Mouse (Mus musculus) kidney, postnatal 36 days (tissue): ENCODE measurements around the gene Kcnn4.

Experiments
- DNase-seq, 2 experiments: peaks; one replicate each; pipeline ENCODE4 v3.0.0; 2021 to 2022; ENCODE audit warnings: mixed read lengths in 2 of 2

Kcnn4 gene

DNA sequence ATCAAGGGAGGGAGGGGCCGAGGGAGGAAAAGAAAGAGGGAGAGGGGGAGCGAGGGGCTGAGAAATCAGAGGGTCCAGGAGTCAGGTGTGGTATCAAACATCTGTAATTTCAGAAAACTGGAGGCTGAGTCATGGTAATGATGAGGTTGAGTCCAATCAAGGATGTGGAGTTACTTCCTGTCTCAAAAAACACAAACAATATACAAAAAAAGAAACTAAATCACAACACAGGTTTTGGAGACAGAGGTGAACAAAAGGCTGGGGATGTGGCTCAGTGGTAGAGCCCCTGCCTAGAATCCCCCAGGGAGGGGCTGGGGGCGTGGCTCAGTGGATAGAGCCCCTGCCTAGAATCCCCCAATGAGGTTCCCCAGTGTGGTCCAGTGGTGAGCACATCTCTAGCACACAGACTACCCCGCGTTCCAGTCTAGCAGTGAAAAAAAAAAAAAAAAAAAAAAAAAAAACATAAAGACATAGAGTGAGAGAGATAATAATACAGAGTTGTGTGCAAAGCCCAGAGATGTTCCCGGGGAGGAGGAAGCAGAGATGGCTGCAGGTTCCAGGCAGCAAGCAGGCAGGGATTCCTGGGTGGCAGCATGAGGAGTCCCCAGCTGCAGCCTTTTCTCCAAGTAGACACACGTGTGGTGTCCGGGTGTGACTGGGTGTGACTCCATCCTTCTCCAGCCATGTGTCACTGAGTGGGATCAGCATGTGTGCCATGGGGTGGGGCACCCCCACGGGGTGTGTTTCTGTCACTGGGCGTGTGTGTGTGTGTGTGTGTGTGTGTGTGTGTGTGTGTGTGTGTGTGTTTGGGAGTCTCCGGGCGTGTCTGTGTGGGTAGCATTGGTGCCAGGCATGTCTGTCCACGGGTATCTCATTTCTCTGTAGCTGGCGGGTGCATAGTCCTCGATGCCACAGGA, 3.1 kb upstream of the Kcnn4 start:
- DNase-seq = no peak

DNA sequence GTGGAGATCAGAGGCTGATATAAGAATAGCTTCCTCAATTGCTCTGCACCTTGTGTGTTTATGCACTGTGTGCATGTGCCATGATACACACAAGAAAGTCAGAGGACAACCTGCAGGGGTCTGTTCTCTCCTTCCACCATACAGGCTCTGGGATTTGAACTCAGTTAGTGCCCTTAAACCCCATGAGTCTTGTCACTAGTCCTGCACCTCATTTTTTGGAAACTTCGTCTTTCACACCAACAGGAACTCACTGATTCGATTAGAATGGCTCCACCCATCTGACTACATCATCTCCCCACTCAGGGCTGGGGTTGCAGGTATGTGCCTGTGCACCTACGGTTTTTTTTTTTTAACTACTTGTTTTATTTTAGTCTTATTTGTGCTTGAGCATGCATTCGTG, 1.8 kb upstream of the Kcnn4 start:
- no peak for DNase-seq

DNA sequence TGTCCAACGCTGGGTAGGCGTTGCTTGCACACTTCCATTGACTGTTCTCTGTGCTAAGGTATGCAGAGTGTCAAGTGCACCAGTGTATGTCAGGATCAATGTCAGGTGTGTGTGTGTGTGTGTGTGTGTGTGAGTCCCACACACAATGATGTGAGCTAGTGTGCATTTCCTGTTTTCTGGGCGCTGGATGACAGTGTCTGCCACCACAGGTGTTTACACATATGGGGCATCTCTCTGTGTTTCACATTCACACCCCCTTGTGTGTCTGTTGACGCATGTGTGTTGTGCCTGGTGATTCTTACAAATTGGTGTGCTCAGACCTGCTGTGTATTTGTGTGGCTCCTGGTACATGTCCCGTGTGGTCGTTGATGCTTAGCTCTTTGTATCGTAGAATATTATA, 1.1 kb upstream of the Kcnn4 start:
- DNase-seq = no peak

DNA sequence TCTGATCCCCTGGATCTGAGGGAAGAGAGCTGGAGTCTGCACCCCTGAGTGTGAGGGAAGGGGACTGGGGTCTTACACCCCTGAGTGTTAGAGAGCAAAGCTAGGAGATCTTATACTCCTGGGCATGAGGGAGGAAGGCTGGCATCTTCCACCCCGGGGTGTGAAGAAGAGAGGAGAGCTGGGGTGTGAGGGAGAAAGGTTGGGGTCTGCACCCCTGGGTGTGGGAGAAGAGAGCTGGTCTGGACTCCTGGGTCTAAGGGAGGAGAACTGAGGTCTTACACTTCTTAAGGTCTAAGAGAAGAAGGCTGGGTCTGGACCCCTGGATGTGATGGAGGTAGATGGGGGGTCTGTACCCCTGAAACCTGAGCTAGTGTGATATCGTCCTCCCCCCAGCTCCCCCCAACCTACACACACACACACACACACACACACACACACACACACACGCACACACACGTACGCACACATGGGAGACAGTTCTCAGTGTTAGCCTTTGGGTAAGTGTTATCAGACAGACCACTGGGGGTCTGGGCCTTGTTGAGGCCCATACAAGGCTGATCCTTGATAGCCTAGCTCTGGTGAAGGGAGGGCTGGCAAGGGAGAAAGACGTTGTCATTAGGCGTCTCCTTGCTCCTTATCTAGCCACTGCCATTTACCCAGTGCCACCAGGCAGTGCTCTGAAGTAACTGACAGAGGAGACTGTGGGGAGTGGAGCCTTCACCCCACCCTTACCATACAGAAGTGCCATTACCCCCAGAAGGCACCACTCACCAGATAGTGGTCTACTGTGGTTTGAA, 1.1 kb downstream of the Kcnn4 start:
- DNase-seq = no peak

- no peak for DNase-seq
Observed at GRCm38 (mm10) chr7:24371809-24372145, 1.7 kb downstream of the Kcnn4 start.

DNA sequence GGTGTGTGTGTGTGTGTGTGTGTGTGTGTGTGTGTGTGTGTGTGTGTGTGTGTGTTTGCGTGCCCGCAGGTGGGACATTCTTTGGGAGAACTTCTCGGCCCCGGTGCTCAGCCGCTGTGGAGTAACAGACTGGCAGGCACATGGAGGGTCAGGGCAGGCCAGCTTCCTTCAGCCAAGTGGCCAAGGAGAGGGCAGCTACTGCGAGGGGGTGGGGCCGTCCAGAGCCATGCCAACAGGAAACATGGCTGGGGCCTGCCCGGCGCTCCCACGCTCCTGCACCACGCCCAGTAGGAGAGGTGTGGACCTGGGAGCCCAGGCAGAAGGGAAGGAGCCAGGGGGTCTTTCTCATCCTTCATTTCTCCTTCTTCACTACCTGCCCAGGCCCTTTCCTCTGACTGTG, 2.2 kb downstream of the Kcnn4 start:
- DNase-seq = no peak

DNA sequence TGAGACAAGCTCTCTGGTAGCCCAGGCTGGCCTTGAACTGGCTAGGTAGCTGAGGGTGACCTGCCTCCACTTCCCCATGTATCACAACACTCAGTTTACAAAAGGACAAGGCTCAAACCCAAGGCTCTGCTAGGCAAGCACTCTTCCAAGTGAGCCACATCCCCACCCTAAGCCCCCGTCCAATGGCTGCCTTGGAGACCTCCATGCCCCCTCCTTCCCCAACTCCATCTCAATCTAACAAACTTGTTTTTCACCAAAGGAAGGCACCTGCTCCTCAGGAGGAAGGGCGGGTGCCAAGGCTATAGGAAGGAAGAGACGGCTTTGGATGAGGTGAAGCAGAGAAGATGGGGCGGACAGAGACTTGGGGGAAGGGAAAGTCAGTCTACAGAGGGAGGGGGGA, 2.7 kb downstream of the Kcnn4 start:
- DNase-seq = no peak

GRCm38 (mm10) chr7:24373538-24374379, 3.7 kb downstream of the Kcnn4 start:
- DNase-seq = peak; percentile 11 to 56

DNA sequence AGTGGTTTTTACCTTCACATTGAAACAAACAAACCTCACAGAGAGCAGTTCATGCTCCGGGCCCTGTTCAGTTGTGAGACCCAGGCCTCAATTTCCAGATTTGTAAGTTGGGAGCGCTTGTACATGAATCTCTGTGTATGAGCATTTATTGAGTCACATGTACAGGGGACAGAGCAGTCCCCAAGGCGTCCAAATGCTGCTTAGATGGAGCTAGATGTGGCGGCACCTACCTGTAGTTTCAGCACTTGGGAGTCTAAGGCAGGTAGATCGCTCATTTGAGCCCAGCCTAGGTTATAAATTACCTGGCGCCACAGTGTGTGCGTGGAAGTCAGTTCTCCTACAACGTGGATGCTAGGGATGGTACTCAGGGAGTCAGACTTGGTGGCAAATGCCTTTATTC, 6.4 kb downstream of the Kcnn4 start:
- no peak for DNase-seq

DNA sequence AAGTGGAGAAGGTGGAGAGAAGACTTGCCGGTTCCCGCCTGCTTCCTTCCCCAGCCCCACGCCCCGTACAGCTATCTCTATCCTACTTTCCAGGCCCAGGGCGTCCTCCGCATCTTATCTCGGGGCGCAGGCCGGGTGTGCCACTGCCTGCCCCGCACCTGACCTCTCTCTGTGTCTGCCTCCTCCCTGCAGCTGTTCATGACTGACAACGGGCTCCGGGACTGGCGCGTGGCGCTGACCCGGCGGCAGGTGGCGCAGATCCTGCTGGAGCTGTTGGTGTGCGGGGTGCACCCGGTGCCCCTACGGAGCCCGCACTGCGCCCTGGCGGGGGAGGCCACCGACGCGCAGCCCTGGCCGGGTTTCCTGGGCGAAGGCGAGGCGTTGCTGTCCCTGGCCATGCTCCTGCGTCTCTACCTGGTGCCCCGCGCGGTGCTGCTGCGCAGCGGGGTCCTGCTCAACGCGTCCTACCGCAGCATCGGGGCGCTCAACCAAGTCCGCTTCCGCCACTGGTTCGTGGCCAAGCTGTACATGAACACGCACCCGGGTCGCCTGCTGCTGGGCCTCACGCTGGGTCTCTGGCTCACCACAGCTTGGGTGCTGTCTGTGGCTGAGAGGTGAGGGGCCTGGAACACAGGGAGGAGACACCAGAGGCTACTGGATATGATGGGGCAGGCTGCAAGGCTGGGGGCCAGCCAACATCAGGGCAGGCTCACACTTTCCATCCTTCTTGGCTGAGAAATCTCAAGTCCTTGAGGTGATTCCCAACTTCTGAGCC, 7.2 kb downstream of the Kcnn4 start:
- DNase-seq = peak in 1 of 2 experiments; percentile 59

DNA sequence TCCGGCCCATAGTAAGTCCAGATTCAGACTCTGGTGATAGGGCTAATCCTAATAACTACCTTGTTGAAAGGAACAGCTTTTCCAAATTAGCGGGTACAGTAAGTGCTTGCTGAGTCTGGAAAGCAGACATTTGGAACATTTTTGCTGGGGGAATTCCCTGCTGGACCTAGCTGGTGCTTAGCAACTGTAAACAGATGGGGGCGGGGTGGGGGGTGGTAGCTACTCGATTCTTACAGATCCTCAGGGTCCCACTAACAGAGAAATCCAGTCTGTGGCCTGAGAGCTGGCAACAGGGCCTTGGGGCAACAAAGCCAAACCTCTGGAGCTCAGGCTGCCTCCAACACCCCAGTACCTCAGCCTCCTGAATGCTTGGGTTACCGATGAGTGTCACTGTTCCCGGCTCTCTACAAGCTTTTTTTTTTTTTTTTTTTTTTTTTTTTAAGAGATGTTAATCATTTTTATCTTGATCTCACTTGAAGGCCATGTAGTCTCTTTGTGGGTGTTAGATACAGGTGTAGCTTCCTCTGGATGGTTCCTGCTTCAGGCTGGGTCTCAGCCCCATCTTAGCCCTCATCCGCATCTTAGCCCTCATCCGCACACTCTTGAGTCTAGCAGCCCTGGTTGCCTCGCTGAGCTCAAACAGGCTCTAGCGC, 8.1 kb downstream of the Kcnn4 start:
- no peak for DNase-seq

GRCm38 (mm10) chr7:24379934-24380333, 9.9 kb downstream of the Kcnn4 start:
- no peak for DNase-seq

GRCm38 (mm10) chr7:24380370-24380769, 10.3 kb downstream of the Kcnn4 start:
- no peak for DNase-seq

GRCm38 (mm10) chr7:24382730-24383372, 12.8 kb downstream of the Kcnn4 start:
- no peak for DNase-seq

DNA sequence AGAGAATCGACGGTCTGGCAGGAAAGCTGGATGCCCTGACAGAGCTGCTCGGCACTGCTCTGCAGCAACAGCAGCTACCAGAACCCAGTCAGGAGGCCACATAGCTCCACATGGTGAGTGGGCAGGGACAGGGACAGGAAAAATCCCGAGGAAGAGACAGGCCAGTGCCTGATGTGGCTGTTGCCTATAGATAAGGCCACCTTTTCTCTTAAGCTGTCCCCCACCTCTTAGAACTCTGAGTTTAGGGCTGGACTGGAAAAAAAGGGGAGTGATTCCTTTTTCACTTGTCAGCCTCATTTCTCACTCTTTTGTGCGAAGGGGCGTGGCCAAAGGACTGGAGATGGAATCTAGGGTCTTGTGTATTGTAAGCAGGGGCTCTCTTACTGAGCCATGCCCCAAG, 14.0 kb downstream of the Kcnn4 start:
- DNase-seq = no peak

GRCm38 (mm10) chr7:24384827-24385226, 14.8 kb downstream of the Kcnn4 start:
- peak; percentile 41 to 85 for DNase-seq

DNA sequence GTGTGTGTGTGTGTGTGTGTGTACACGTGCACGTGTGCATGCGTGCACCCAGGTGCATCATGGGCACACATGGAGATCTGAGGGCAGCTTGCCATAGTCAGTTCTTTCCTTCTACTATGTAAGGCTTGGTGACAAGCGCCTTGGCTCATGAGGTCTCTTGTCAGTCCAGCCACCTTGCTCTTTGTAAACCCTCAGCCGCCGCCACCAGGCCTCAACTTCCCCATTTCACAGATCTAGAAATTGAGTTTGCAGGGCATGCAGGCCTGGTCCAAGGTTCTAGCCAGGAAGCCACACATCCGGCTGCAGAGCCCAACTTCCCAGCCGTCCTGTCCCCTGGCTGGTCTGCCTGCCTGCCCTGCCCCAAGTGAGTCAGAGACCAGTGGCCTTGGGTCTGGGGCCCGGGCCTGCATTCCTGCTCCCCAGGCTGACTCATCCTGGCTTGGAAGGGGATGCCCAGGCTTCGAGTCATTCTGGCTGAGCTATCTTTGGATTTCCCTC, 17.0 kb downstream of the Kcnn4 start:
- DNase-seq = peak in 1 of 2 experiments; percentile 11

DNA sequence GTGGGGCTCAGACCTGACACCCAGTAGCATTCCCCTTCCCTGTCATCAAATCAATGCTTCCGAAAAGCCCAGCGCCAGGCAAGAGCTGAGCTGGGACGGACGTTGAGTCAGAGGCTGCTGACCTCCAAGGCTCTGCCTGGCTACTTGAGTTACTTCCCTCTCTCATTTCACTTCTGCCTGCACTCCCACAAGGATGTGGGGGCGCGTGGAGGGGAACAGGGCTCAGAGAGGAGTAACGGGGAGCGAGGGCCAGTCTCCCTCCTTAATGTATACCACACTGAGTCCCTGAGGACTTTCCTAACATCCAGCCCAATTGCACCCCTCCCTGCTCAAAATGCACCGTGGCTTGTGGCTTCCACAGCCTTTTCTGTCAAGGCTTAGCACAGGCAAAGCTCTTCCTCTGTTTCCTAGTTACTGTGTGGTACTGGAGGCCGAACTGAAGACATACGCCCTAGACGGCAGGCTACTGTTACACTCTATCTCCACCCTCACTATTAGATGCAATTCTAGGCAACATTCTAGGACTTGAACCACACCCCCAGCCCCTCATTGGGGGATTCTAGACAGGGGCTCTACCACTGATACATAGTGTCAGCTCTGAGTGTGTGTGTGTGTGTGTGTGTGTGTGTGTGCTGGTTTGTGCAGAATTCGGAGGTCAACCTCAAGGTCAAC, 19.6 kb downstream of the Kcnn4 start:
- no peak for DNase-seq

DNA sequence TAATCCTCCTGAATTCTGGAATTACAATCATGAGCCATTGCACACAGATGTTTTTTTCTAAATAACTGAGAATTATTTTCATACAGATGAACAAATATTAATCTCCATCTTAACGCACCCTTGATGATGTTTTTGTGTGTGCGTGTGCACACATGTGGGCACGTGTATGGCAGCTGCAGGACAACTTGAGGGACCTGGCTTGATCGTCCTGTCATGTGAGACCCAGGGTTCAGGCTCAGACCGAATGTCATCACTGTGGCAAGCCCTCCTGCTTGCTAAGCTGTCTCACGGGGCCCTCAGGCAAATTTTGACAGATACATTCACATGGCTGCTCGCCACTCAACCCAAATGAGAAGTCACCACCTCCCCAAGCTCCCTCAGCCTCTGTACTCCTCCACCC, 20.4 kb downstream of the Kcnn4 start:
- no peak for DNase-seq

- DNase-seq = peak in 1 of 2 experiments; percentile 19
Observed at GRCm38 (mm10) chr7:24391077-24391476, 21.0 kb downstream of the Kcnn4 start.
